Mouse (Mus musculus) cortical plate, adult 2 months (tissue): Measurements from ENCODE around the gene Txlna. TPM values are rescaled to one million over a fixed set of nuclear protein-coding genes. Genes with fewer than 3 reads are reported as not detected.
A peak's percentile ranks its signal among the peaks of the same experiment; 100 is the strongest.

Experiments
- H3K27ac ChIP-seq: fragments of 200-500 bp; 2 replicates; pipeline ENCODE4 v1.5.1; 2012; ENCODE audit warnings: low read length, control low read depth, inconsistent platforms; ENCODE audit not compliant: insufficient read depth
- H3K4me1 ChIP-seq: fragments of 200-500 bp; 2 replicates; pipeline ENCODE4 v1.6.1; 2011; ENCODE audit warnings: low read length; ENCODE audit not compliant: control insufficient read depth, insufficient read depth
- H3K4me3 ChIP-seq: fragments of 200-500 bp; 2 replicates; pipeline ENCODE4 v1.5.1; 2011; ENCODE audit warnings: mild to moderate bottlenecking, low read length, control low read depth; ENCODE audit not compliant: insufficient read depth
- CTCF ChIP-seq: fragments of 200-500 bp; IDR thresholded peaks from 2 replicates; pipeline ENCODE4 v1.5.1; 2011; ENCODE audit warnings: mild to moderate bottlenecking, control low read depth, low read length; ENCODE audit not compliant: insufficient read depth; ENCODE audit errors: extremely low read depth
- POLR2A ChIP-seq: fragments of 200-500 bp; IDR thresholded peaks from 2 replicates; pipeline ENCODE4 v1.6.1; 2011; ENCODE audit warnings: mild to moderate bottlenecking, low read length, control low read depth; ENCODE audit not compliant: insufficient read depth; ENCODE audit errors: extremely low read depth
- polyA plus RNA-seq: library from polyadenylated mRNA; depleted of rRNA; stranded (reverse); fragments of >200 nt; gene quantifications from 2 replicates; pipeline ENCODE4 v1.2.3, GENCODE M21; 2012

The Txlna gene
- polyA plus RNA-seq, 1 experiment, result 32.2 TPM

GRCm38 (mm10) chr4:129626035-129626434 lies 14.8 kb downstream of the Txlna start:
- Histone ChIP-seq H3K4me1 (peaks cover 14% of the 10 kb centered on the region), H3K27ac (no peak overlapping the region), H3K4me3 (no peak overlapping the region)
- TF ChIP-seq CTCF, result no peak
- TF ChIP-seq POLR2A, result no peak

- H3K27ac ChIP-seq, result peak overlapping the region; percentile 54; the same call in 1 of the 2 replicates
- H3K4me3 ChIP-seq, result no peak overlapping the region; the same call in 1 of the 2 replicates
- peaks cover 14% of the 10 kb centered on the region for H3K4me1 ChIP-seq
- TF ChIP-seq CTCF (no peak), POLR2A (no peak)
Observed at GRCm38 (mm10) chr4:129625496-129625895, 15.4 kb downstream of the Txlna start.

GRCm38 (mm10) chr4:129625029-129625370 lies 15.9 kb downstream of the Txlna start:
- H3K27ac ChIP-seq, result peak overlapping the region; percentile 54
- H3K4me3 ChIP-seq, result peak overlapping the region; percentile 69
- peaks cover 14% of the 10 kb centered on the region for H3K4me1 ChIP-seq
- TF ChIP-seq CTCF (no peak), POLR2A (peak; percentile 45; the same call in 1 of the 2 replicates)

GRCm38 (mm10) chr4:129624281-129625028 lies 16.4 kb downstream of the Txlna start:
- peak; percentile 96 for TF ChIP-seq POLR2A
- no peak for TF ChIP-seq CTCF
- Histone ChIP-seq H3K27ac (peak overlapping the region; percentile 89), H3K4me1 (peaks cover 14% of the 10 kb centered on the region), H3K4me3 (peak overlapping the region; percentile 69)

GRCm38 (mm10) chr4:129623681-129624091 lies 17.2 kb downstream of the Txlna start, which contains the start of gene Ccdc28b:
TSS of gene Ccdc28b (minus strand) at chr4:129623947.
- TF ChIP-seq POLR2A (peak; percentile 76), CTCF (no peak)
- peaks cover 14% of the 10 kb centered on the region for H3K4me1 ChIP-seq
- H3K27ac ChIP-seq, result peak within 1 kb of the TSS; percentile 89
- peak within 1 kb of the TSS; percentile 69 for H3K4me3 ChIP-seq

- peak overlapping the region; percentile 69 for H3K4me3 ChIP-seq
- TF ChIP-seq CTCF (no peak), POLR2A (no peak)
- H3K4me1 ChIP-seq, result peaks cover 14% of the 10 kb centered on the region
- peak overlapping the region; percentile 65 for H3K27ac ChIP-seq
Observed at GRCm38 (mm10) chr4:129622803-129623535, 17.9 kb downstream of the Txlna start.

GRCm38 (mm10) chr4:129622120-129622802 lies 18.6 kb downstream of the Txlna start:
- Histone ChIP-seq H3K27ac (peak overlapping the region; percentile 65), H3K4me3 (peak overlapping the region; percentile 69), H3K4me1 (peaks cover 14% of the 10 kb centered on the region)
- TF ChIP-seq POLR2A (no peak), CTCF (no peak)

- peak overlapping the region; percentile 15 for H3K4me3 ChIP-seq
- H3K4me1 ChIP-seq, result peaks cover 14% of the 10 kb centered on the region
- TF ChIP-seq POLR2A (no peak), CTCF (no peak)
Observed at GRCm38 (mm10) chr4:129621283-129621841, 19.5 kb downstream of the Txlna start.

GRCm38 (mm10) chr4:129620419-129621282 lies 20.2 kb downstream of the Txlna start:
- Histone ChIP-seq H3K4me3 (peak overlapping the region; percentile 15), H3K4me1 (peaks cover 14% of the 10 kb centered on the region), H3K27ac (peak overlapping the region; percentile 16; the same call in 1 of the 2 replicates)
- TF ChIP-seq POLR2A (no peak), CTCF (no peak)

More at GRCm38 (mm10) chr4:129621283-129621841, 19.5 kb downstream of the Txlna start:
- H3K27ac ChIP-seq, result peak overlapping the region; percentile 17; the same call in 1 of the 2 replicates
